Mouse (Mus musculus) thymus, adult 18-20 months (tissue): Measurements from ENCODE around the gene Sema6b.
"Not testable (repeated sequence)": the region's sequence is repeated elsewhere in the genome, so short reads cannot be mapped to it uniquely, and the experiment has no call there.

Experiments used
- DNase-seq, 2 experiments: peaks; one replicate each; pipeline ENCODE4 v3.0.0; 2022; ENCODE audit warnings: mixed read lengths in 2 of 2

The Sema6b gene

GRCm38 (mm10) chr17:56116193-56116592 is 23.9 kb downstream of the Sema6b start:
- DNase-seq = no peak

DNA sequence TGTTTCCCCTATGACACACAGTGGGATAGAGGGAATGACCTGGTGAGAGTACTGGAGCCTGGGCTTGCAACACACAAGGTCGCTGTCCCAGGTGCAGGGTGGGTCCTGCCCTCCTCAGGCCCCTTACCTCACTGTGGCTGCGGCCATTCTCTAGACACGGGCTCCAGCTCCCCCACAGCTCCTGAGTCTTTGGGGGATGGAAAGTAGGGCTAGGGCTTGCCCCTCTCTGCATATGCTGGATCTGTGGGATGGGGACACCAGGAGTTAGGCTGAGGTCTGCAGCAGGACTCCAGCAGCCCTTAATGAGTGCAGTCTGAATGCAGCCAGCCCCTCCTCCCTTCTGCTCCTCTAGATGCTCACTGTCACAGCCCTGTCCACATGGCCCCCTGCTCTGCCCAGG is 27.4 kb downstream of the Sema6b start:
- DNase-seq = no peak

DNA sequence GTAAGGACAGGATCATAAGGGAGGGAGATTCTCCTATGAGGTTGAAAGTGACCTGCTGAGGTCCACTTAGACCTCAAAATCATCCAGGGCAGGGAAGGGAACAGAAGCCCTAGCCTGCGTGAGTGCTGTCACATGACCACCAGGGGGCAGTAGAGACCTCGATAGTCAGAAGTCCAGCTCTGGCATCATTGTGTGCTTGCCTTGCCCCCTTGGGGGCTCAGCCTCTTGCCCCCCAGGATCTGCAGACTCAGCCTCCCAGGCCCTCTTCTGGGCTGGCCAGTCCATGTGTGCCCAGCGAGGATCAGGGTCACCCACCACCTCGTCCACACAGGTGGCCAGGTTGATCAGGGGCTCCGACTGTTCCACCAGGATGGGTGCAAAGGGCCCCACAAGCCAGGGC is 28.3 kb downstream of the Sema6b start:
- DNase-seq = no peak

- DNase-seq = no peak
Observed at GRCm38 (mm10) chr17:56111021-56111420, 29.1 kb downstream of the Sema6b start.

- DNase-seq = no peak
Observed at GRCm38 (mm10) chr17:56110571-56110970, 29.6 kb downstream of the Sema6b start.

DNA sequence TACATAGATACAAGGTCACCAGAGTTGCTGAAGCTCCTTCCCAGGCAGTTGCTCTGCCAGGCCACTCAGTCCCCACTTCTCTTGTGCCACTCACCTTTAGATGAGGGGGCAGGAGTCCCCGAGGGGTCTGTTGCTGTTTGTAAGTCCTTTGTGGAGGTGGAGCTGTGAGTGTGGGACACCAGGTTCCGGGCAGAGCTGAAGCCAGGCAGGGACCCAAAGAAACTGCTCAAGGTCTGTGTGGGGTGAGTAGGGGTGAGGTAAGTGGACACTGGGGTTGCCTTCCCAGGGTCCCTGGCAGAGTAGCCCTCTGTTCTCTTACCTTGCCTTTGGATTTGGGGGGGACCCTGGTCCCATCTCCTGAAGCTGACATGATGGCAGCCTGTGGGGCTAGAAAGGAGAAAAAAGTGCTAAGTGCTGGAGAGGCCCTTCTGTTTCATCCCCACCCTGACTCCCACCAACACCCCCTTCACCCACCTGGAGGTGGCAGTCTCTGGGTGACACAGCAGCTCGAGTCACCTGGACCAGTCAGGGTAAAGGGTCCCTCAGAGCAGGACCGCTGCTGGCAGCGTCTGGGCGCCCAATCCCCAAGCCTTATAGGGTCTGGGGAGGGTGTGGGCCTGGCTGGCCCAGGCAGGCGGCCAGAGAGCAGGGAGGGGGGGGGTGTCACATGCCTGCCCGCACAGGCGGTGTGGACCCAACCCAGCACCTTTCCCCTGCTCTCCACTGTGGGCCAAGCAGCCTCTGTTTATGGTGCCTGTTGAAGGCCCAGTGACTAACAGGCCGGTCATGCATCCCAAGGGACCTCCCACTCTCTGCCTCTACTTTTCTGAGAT is 30.7 kb downstream of the Sema6b start, which contains the start of gene Plin4:
Gene Plin4 (minus strand): TSS at position 585 of the 833 bp plus-strand sequence.
- DNase-seq = no peak

DNA sequence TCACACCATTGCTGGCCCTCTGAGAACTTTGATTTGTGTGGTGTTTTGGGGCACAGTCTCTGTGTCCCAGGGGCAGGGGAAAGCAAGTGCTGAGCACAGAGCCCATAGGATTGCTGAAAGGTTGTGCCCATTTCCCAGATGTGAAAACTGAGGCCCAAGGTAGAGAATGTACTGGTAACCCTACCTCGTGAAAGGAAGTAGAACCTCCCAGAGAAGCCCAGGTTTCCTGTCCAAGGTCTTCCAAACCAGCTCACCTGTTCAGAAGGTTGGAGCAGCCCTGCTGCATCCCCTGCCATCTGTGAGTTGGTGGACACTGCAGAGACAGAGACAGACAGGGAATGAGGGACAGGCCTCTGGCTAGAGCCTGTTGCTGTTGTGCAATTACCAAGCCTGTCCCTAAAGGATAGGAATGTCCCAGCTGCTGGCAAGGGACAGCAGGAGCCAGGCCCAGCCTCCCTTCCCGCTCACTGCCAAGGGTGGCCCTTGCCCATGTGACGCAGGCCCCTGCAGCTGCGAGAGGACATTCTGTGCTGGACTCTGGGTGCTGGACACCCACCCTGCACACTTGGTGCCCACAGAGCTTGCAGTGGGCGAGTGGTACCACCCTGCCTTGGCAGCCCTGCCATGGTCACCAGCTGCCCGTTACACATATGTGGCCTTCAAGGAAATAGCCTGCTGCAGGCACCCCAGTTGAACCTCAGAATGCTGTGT is 31.7 kb downstream of the Sema6b start:
- no peak for DNase-seq

- no peak for DNase-seq
Observed at GRCm38 (mm10) chr17:56107736-56108135, 32.4 kb downstream of the Sema6b start.

GRCm38 (mm10) chr17:56106981-56107380 is 33.2 kb downstream of the Sema6b start:
- no peak for DNase-seq

GRCm38 (mm10) chr17:56106436-56106835 is 33.7 kb downstream of the Sema6b start:
- not testable (repeated sequence) for DNase-seq

GRCm38 (mm10) chr17:56104821-56105220 is 35.3 kb downstream of the Sema6b start:
- not testable (repeated sequence) for DNase-seq

GRCm38 (mm10) chr17:56103465-56104285 is 36.5 kb downstream of the Sema6b start:
- no peak for DNase-seq

- DNase-seq = no peak
Observed at GRCm38 (mm10) chr17:56102927-56103326, 37.2 kb downstream of the Sema6b start.

- no peak for DNase-seq
Observed at GRCm38 (mm10) chr17:56102158-56102557, 38.0 kb downstream of the Sema6b start.

GRCm38 (mm10) chr17:56100811-56101210 is 39.3 kb downstream of the Sema6b start:
- no peak for DNase-seq

DNA sequence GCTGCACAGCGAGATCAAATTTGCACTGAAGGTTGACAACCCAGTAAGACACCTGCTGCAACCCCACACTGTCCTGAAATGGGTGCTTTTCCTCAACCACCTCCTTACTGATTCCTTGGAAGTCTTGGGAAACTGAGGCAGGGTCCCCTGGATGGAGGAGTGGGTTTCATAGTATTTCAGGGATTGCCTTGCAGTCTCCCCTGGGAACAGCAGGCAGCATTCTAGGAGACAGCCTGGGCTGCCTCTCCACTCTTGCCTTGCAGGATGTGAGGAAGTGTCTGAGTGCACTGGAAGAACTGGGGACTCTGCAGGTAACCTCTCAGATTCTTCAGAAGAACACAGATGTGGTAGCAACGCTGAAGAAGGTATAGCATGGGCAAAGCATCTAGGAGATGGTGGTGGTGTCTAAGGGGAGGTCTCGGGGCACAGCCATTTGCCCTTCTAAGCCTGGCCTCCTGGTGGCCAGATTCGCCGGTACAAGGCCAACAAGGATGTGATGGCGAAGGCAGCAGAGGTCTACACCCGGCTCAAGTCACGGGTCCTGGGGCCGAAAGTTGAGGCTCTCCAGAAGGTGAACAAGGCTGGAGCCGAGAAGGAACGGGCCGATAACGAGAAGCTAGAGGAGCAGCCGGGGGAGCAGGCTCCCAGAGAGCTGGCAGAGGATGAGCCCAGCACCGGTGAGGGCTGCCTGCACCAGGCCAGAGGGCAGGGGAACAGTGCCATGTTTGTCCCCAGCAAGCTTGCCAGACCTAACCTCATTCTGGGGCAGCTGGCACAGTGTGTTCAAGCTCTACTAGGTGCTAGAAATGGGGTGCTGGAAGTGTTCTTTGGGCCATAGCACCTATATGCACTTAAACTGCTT is 41.2 kb downstream of the Sema6b start:
- DNase-seq = no peak

GRCm38 (mm10) chr17:56098180-56098579 is 42.0 kb downstream of the Sema6b start:
- DNase-seq = no peak

DNA sequence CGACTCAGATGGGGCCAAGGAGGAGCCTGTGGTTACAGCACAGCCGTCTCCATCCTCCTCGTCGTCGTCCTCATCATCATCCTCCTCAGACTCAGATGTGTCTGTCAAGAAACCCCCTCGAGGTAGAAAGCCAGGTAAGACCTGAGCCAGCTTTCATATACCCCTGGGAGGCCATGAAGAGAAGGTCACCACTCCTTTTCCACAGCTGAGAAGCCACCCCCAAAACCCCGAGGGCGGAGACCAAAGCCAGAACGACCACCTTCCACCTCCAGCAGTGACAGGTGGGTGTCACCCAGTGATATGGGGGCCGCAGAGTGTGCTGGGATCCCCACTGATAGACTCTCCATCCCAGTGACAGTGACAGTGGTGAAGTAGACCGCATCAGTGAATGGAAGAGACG is 43.3 kb downstream of the Sema6b start:
- no peak for DNase-seq

DNA sequence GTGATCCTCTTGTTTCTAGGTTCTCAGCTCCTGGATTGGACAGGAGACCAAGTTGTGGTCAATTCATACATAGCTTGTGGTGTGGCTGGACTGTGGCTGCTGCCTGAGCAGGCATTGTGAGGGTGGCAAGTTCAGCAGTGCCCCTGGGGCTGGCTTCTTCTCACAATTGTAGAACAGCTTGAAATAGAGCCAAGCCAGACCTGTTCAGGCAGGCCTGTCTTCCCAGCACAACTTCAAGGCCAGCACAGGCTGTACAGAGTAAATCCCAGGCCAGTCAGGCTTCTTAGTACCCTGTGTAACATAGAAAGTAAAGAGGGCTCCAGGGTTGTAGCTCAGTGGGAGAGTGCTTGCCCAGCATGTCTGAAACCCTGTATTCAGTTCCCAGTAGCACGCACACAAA is 47.3 kb downstream of the Sema6b start:
- DNase-seq = no peak

DNA sequence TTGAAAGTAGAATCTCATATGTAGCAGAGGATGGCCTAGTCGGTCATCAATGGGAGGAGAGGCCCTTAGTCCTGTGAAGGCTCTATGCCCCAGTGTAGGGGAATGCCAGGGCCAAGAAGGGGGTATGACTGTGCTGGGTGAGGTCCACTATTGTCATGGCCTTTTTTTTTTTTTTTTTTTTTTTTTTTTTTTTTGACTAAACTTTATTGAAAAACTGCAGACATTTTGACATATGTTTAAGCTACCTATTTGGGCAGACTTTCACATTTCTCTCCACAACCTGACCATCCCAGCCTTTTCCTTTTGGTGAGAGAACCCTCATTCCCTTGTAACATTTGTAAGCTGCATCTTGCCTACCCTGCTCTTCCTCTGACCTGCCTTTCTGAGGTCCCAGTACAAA is 47.8 kb downstream of the Sema6b start:
- no peak for DNase-seq

DNA sequence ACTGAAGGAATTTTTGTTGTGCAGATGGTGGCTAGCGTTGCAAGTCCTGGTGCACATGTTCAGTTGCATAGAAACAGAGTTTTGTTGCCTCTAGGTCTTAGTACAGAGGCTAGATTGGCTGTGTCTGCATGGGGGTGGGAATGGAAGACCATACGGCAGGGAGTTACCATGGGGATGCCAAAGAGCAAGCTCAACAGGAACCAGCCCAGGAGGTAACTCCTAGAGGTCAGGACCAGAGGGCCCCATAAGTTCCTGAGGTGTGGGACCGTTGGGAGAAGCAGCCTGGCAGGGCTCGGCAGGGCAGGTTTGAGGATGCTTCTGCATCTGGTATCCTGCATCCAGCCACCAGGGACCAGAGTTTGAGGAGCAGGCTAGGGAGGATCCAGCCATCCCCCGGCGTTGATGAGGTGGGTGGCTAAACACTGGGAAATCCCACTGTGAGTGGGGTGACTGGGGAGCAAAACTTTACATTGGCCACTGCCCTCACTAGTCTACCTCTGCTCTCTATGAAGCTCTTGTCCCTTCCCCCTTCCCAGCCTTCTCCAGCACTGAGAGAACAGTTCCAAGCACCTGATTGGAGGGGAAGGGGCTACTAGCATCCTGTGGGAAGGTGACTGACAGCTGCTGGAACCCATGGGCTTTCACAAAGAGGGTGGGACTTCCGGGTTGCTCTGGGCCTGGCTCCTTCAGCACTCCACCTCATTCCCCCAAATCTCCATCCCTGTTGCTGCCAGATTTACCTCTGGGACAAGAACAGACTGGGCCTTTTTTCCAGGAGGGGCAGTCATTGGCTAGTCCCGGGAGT is 59.2 kb downstream of the Sema6b start:
- DNase-seq = no peak
